Mouse (Mus musculus) cerebellum, adult 2 months (tissue): ENCODE measurements around the gene Cc2d1a.

Experiments
- CTCF ChIP-seq: fragments of 200-500 bp; IDR thresholded peaks from 2 replicates; pipeline ENCODE4 v1.5.1; 2011; ENCODE audit warnings: low read depth, mild to moderate bottlenecking, control low read depth, low read length, moderate library complexity, borderline replicate concordance; ENCODE audit not compliant: insufficient read depth
- POLR2A ChIP-seq: fragments of 200-500 bp; IDR thresholded peaks from 2 replicates; pipeline ENCODE4 v1.6.1; 2011; ENCODE audit warnings: low read length, control low read depth, borderline replicate concordance; ENCODE audit not compliant: insufficient read depth

DNA sequence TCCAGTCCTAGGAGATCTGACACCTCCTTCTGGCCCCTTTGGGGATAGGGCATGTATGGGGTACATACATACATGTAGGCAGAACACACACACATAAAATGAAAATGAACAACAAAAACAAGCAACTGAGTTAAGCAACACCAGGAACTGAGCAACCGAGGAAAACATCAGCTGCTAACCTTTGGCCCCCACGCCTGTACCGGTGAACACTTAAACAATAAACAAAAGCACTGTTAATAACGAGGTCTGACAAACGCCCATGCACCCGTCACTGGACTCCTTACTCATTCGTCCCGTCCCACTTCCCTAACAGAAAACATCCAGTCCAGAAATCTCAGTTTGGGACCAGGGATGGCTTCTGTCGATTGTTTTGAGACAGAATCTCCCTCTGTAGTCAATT, 58.5 kb downstream of the Cc2d1a start:
- TF ChIP-seq POLR2A (no peak), CTCF (no peak)
